Mouse (Mus musculus) cerebellum, adult 2 months (tissue): Measurements from ENCODE around the gene Vps8. TPM values are rescaled to one million over a fixed set of nuclear protein-coding genes. Genes with fewer than 3 reads are reported as not detected.

ENCODE experiments used
- DNase-seq, 2 experiments: peaks; one replicate each; pipeline ENCODE4 v3.0.0; 2021
- H3K27ac ChIP-seq: fragments of 200-500 bp; 2 replicates; pipeline ENCODE4 v1.5.1; 2012; ENCODE audit warnings: low read length, control low read depth, inconsistent platforms; ENCODE audit not compliant: insufficient read depth
- H3K27me3 ChIP-seq: fragments of 200-500 bp; 2 replicates; pipeline ENCODE4 v1.6.1; 2012; ENCODE audit warnings: inconsistent platforms, mild to moderate bottlenecking, low read length, moderate library complexity; ENCODE audit not compliant: control insufficient read depth, insufficient read depth
- H3K4me1 ChIP-seq: fragments of 200-500 bp; 2 replicates; pipeline ENCODE4 v1.6.1; 2011; ENCODE audit warnings: low read length; ENCODE audit not compliant: control insufficient read depth, insufficient read depth
- H3K4me3 ChIP-seq: fragments of 200-500 bp; replicated peaks from 2 replicates; pipeline ENCODE3; 2011; ENCODE audit warnings: mild to moderate bottlenecking, low read depth, low read length, control low read depth; ENCODE audit not compliant: insufficient read depth
- CTCF ChIP-seq: fragments of 200-500 bp; IDR thresholded peaks from 2 replicates; pipeline ENCODE4 v1.5.1; 2011; ENCODE audit warnings: low read depth, mild to moderate bottlenecking, control low read depth, low read length, moderate library complexity, borderline replicate concordance; ENCODE audit not compliant: insufficient read depth
- POLR2A ChIP-seq: fragments of 200-500 bp; IDR thresholded peaks from 2 replicates; pipeline ENCODE4 v1.6.1; 2011; ENCODE audit warnings: low read length, control low read depth, borderline replicate concordance; ENCODE audit not compliant: insufficient read depth
- WGBS: fragments of 180-500 bp; shearing (Covaris S2); methylation state at CpG from one replicate; pipeline ENCODE4 v1.1.7; 2018; 5-methylcytosine and 5-hydroxymethylcytosine counted together
- polyA plus RNA-seq: library from polyadenylated mRNA; depleted of rRNA; stranded (reverse); fragments of >200 nt; gene quantifications from 2 replicates; pipeline ENCODE4 v1.2.3, GENCODE M21; 2012

Gene Vps8
- polyA plus RNA-seq, 1 experiment = 26.3 TPM

GRCm38 (mm10) chr16:21395546-21395945 is 27.4 kb upstream of the Vps8 start:
- Histone ChIP-seq H3K27me3 (no peaks in the 10 kb centered on the region), H3K4me3 (no peak overlapping the region), H3K27ac (no peak overlapping the region), H3K4me1 (no peaks in the 10 kb centered on the region; the same call in 1 of the 2 replicates)
- DNase-seq = no peak
- TF ChIP-seq POLR2A = no peak
- TF ChIP-seq CTCF = no peak
- WGBS = 54% methylated on average over 7 of the region's 7 CpGs

GRCm38 (mm10) chr16:21397681-21398080 is 25.2 kb upstream of the Vps8 start:
- Histone ChIP-seq H3K4me3 (no peak overlapping the region), H3K27me3 (no peaks in the 10 kb centered on the region), H3K4me1 (no peaks in the 10 kb centered on the region; the same call in 1 of the 2 replicates), H3K27ac (no peak overlapping the region)
- DNase-seq = no peak
- TF ChIP-seq POLR2A (no peak), CTCF (no peak)
- WGBS = 49% methylated on average over 5 of the region's 5 CpGs

GRCm38 (mm10) chr16:21398345-21399051 is 24.4 kb upstream of the Vps8 start:
- Histone ChIP-seq H3K4me1 (no peaks in the 10 kb centered on the region; the same call in 1 of the 2 replicates), H3K4me3 (no peak overlapping the region), H3K27me3 (no peaks in the 10 kb centered on the region), H3K27ac (no peak overlapping the region)
- no peak for TF ChIP-seq POLR2A
- TF ChIP-seq CTCF = no peak
- no peak for DNase-seq
- 58% methylated on average over 8 of the region's 8 CpGs for WGBS

GRCm38 (mm10) chr16:21399942-21400341 is 23.0 kb upstream of the Vps8 start:
- Histone ChIP-seq H3K27me3 (no peaks in the 10 kb centered on the region), H3K4me1 (no peaks in the 10 kb centered on the region; the same call in 1 of the 2 replicates), H3K4me3 (no peak overlapping the region), H3K27ac (no peak overlapping the region)
- WGBS = 69% methylated on average over 4 of the region's 4 CpGs
- DNase-seq = no peak
- no peak for TF ChIP-seq CTCF
- no peak for TF ChIP-seq POLR2A

- no peak overlapping the region for H3K4me3 ChIP-seq
- DNase-seq = no peak
- WGBS = 38% methylated on average over 17 of the region's 17 CpGs
- TF ChIP-seq CTCF (no peak), POLR2A (no peak)
- H3K27ac ChIP-seq = no peak overlapping the region
- H3K4me1 ChIP-seq = no peaks in the 10 kb centered on the region; the same call in 1 of the 2 replicates
- no peaks in the 10 kb centered on the region for H3K27me3 ChIP-seq
Measured at GRCm38 (mm10) chr16:21402068-21402467, 20.9 kb upstream of the Vps8 start.

- DNase-seq = no peak
- no peak for TF ChIP-seq POLR2A
- TF ChIP-seq CTCF = no peak
- H3K27ac ChIP-seq = no peak overlapping the region
- H3K4me1 ChIP-seq = no peaks in the 10 kb centered on the region; the same call in 1 of the 2 replicates
- WGBS = 95% methylated on average over 2 of the region's 2 CpGs
- no peaks in the 10 kb centered on the region for H3K27me3 ChIP-seq
- H3K4me3 ChIP-seq = no peak overlapping the region
Measured at GRCm38 (mm10) chr16:21403402-21403801, 19.5 kb upstream of the Vps8 start.

GRCm38 (mm10) chr16:21404631-21405030 is 18.3 kb upstream of the Vps8 start:
- no peaks in the 10 kb centered on the region for H3K27me3 ChIP-seq
- TF ChIP-seq POLR2A (no peak), CTCF (no peak)
- H3K4me3 ChIP-seq = no peak overlapping the region
- no peak for DNase-seq
- H3K27ac ChIP-seq = no peak overlapping the region
- no peaks in the 10 kb centered on the region; the same call in 1 of the 2 replicates for H3K4me1 ChIP-seq
- WGBS = 64% methylated on average over 5 of the region's 5 CpGs
